Comparison of ENCODE assay signal across 9 mouse cellular contexts in the genomic region with DNA sequence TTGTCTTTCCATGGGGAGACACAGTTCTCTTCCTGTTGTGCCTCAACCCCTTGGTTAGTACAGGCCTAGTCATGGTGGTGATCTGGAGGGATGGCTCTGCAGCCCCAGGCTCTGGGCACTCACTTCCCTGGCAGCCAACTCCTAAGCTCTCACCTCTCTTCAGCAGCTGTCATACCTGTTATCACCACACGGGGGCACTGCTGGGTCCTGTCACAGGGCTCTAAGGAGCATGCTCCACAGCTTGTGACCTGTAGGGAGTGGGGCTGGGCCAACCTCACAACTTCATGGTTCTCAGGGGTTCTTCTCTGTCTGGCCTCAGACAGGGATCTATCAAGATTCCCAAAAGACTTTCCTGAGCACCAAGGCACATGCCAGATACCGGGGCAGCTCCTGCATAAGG. TPM values are rescaled to one million over a fixed set of nuclear protein-coding genes. Genes with fewer than 3 reads are reported as not detected.
DNase-seq lines count a peak whose midpoint lies in the region; ATAC-seq lines count a peak whose summit lies in the region.
"Had no signal": no experiment of that assay in that cellular context is flagged by ENCODE, and none has a peak within 500 bp of the region (broad histone marks: within the 10 kb centered on the region; RNA-seq: fewer than 3 reads in every experiment).

No protein-coding gene starts in this region.

- no peaks in the 10 kb centered on the region for H3K27me3 ChIP-seq in intestine, embryonic 14.5 days (replicated peaks; ENCODE audit: control insufficient read depth, insufficient read depth, low read length)
- no peaks in the 10 kb centered on the region for H3K27me3 ChIP-seq in intestine, embryonic 16.5 days (replicated peaks; ENCODE audit: control insufficient read depth, insufficient read depth, low read length)
- no peaks in the 10 kb centered on the region for H3K27me3 ChIP-seq in embryonic facial prominence, embryonic 14.5 days (replicated peaks; ENCODE audit: control insufficient read depth, insufficient read depth, low read length)

- no peaks in the 10 kb centered on the region for H3K9me3 ChIP-seq in intestine, embryonic 14.5 days (ENCODE audit: control insufficient read depth, low read length)
- H3K9me3 ChIP-seq in intestine, embryonic 16.5 days (ENCODE audit: control insufficient read depth, low read length), result no peaks in the 10 kb centered on the region
- H3K9me3 ChIP-seq in embryonic facial prominence, embryonic 14.5 days (ENCODE audit: control insufficient read depth, low read length), result no peaks in the 10 kb centered on the region

- H3K4me2 ChIP-seq in intestine, embryonic 14.5 days (ENCODE audit: low read length), result no peak overlapping the region
- no peak overlapping the region for H3K4me2 ChIP-seq in intestine, embryonic 16.5 days (ENCODE audit: low read depth, low read length)
- no peak overlapping the region for H3K4me2 ChIP-seq in embryonic facial prominence, embryonic 14.5 days (ENCODE audit: low read depth, low read length)

- intact Hi-C loops in left cerebral cortex, postnatal 4 days (cut with DNase I), result loop anchor here (5.0 kb wide), 1 partner anchor 70 kb away; no protein-coding TSS in a partner anchor

- no peak overlapping the region for H3K27ac ChIP-seq in intestine, embryonic 14.5 days (ENCODE audit: low read depth)
- H3K27ac ChIP-seq in intestine, embryonic 16.5 days (ENCODE audit: low read length), result no peak overlapping the region
- no peak overlapping the region for H3K27ac ChIP-seq in embryonic facial prominence, embryonic 14.5 days (replicated peaks; ENCODE audit: low read depth, low read length)

- DNase-seq in intestine, embryonic 14.5 days (ENCODE audit: low spot score), result peak; percentile 95
- DNase-seq in adrenal gland, postnatal 25 days, result peak; percentile 85
- DNase-seq in embryonic facial prominence, embryonic 14.5 days (ENCODE audit: low spot score), result peak; percentile 79
- DNase-seq in hindlimb bud, embryonic 11.5 days (ENCODE audit: extremely low spot score, low read depth, low spot score), result peak; percentile 68
- peak; percentile 88 for DNase-seq in left cerebral cortex, postnatal 4 days
- DNase-seq in ovary, postnatal 10 days (ENCODE audit: low spot score), result peak; percentile 71
- DNase-seq in thymus, postnatal 14 days, result peak; percentile 83

- H3K36me3 ChIP-seq in intestine, embryonic 14.5 days (ENCODE audit: control insufficient read depth, insufficient read depth, low read length), result peaks cover 11% of the 10 kb centered on the region; the same call in 1 of the 2 replicates
- 0 out of 2 replicates have a peak, but pooled peaks cover 4% of the 10 kb centered on the region for H3K36me3 ChIP-seq in intestine, embryonic 16.5 days (ENCODE audit: control insufficient read depth, insufficient read depth, low read length)
- 0 out of 2 replicates have a peak, but pooled peaks cover 9% of the 10 kb centered on the region for H3K36me3 ChIP-seq in embryonic facial prominence, embryonic 14.5 days (ENCODE audit: control insufficient read depth, insufficient read depth, low read length)

- no peak for ATAC-seq in intestine, embryonic 14.5 days (replicated peaks; ENCODE audit: low FRiP score, low TSS enrichment, low read depth)
- ATAC-seq in intestine, embryonic 16.5 days, result no peak
- no peak for ATAC-seq in embryonic facial prominence, embryonic 14.5 days (ENCODE audit: low read depth)

- no peak overlapping the region for H3K9ac ChIP-seq in intestine, embryonic 14.5 days (ENCODE audit: low read length)
- no peak overlapping the region for H3K9ac ChIP-seq in intestine, embryonic 16.5 days (ENCODE audit: low read depth, low read length)
- H3K9ac ChIP-seq in embryonic facial prominence, embryonic 14.5 days (ENCODE audit: low read depth, low read length), result no peak overlapping the region

- peaks cover 8% of the 10 kb centered on the region for H3K4me1 ChIP-seq in intestine, embryonic 14.5 days (replicated peaks; ENCODE audit: control insufficient read depth, insufficient read depth, low read length)
- peaks cover 14% of the 10 kb centered on the region for H3K4me1 ChIP-seq in intestine, embryonic 16.5 days (ENCODE audit: control insufficient read depth, insufficient read depth, low read length)
- H3K4me1 ChIP-seq in embryonic facial prominence, embryonic 14.5 days (ENCODE audit: control insufficient read depth, insufficient read depth, low read length), result peaks cover 6% of the 10 kb centered on the region; the same call in 1 of the 2 replicates

- WGBS in intestine, embryonic 14.5 days, result 16% methylated on average over 2 of the region's 2 CpGs
- WGBS in intestine, embryonic 16.5 days, result 18% methylated on average over 2 of the region's 2 CpGs
- 20% methylated on average over 2 of the region's 2 CpGs for WGBS in embryonic facial prominence, embryonic 14.5 days

- H3K4me3 ChIP-seq in intestine, embryonic 14.5 days (ENCODE audit: low read depth, low read length), result no peak overlapping the region
- no peak overlapping the region for H3K4me3 ChIP-seq in intestine, embryonic 16.5 days (ENCODE audit: low read length)
- H3K4me3 ChIP-seq in embryonic facial prominence, embryonic 14.5 days (ENCODE audit: low read depth, low read length), result no peak overlapping the region
- H3K4me3 ChIP-seq: erythroblast, embryonic 14.5 days had no signal

RNA-seq across cellular contexts. Expression of a gene that starts 3.8 kb away (rescaled TPM):
- 0.08 TPM in 1 of 2 replicates, not detected in the other for polyA plus RNA-seq in intestine, embryonic 14.5 days (2014; fragmentation: Nextera tagmentation; extraction: Ambion mirVana)
- 0.05 TPM in 2 replicates for polyA plus RNA-seq in intestine, embryonic 16.5 days (2015; fragmentation: Nextera tagmentation; extraction: Ambion mirVana)
- total RNA-seq in adrenal gland, postnatal 25 days (2021), result not detected in 2 replicates
- 2.0 TPM in 2 replicates for polyA plus RNA-seq in embryonic facial prominence, embryonic 14.5 days (2014; fragmentation: Nextera tagmentation; extraction: Ambion mirVana)
- not detected for total RNA-seq in left cerebral cortex, postnatal 4 days (2021)
- polyA plus RNA-seq: erythroblast, embryonic 14.5 days had no signal

RNA-seq across cellular contexts. Expression of a gene that starts 4.6 kb away (rescaled TPM):
- polyA plus RNA-seq in intestine, embryonic 14.5 days (2014; fragmentation: Nextera tagmentation; extraction: Ambion mirVana), result 23.7 and 24.6 TPM in 2 replicates
- 15.8 and 19.4 TPM in 2 replicates for polyA plus RNA-seq in intestine, embryonic 16.5 days (2015; fragmentation: Nextera tagmentation; extraction: Ambion mirVana)
- total RNA-seq in adrenal gland, postnatal 25 days (2021), result 14.1 and 14.6 TPM in 2 replicates
- 19.5 and 23.1 TPM in 2 replicates for polyA plus RNA-seq in embryonic facial prominence, embryonic 14.5 days (2014; fragmentation: Nextera tagmentation; extraction: Ambion mirVana)
- total RNA-seq in left cerebral cortex, postnatal 4 days (2021), result 10 to 100 TPM; 21.1 to 25.4 TPM

RNA-seq across cellular contexts. Expression of a gene that starts 4.9 kb away (rescaled TPM):
- polyA plus RNA-seq in intestine, embryonic 14.5 days (2014; fragmentation: Nextera tagmentation; extraction: Ambion mirVana), result 22.2 and 23.0 TPM in 2 replicates
- polyA plus RNA-seq in intestine, embryonic 16.5 days (2015; fragmentation: Nextera tagmentation; extraction: Ambion mirVana), result 20.6 and 22.7 TPM in 2 replicates
- total RNA-seq in adrenal gland, postnatal 25 days (2021), result 6.3 and 7.8 TPM in 2 replicates
- 12.9 and 15.7 TPM in 2 replicates for polyA plus RNA-seq in embryonic facial prominence, embryonic 14.5 days (2014; fragmentation: Nextera tagmentation; extraction: Ambion mirVana)
- total RNA-seq in left cerebral cortex, postnatal 4 days (2021), result 1 to 10 TPM; 4.3 to 5.8 TPM

RNA-seq across cellular contexts. Expression of a gene that starts 15.1 kb away (rescaled TPM):
- polyA plus RNA-seq in intestine, embryonic 14.5 days (2014; fragmentation: Nextera tagmentation; extraction: Ambion mirVana), result 2.4 and 2.7 TPM in 2 replicates
- 1.9 TPM in 2 replicates for polyA plus RNA-seq in intestine, embryonic 16.5 days (2015; fragmentation: Nextera tagmentation; extraction: Ambion mirVana)
- not detected in 2 replicates for total RNA-seq in adrenal gland, postnatal 25 days (2021)
- polyA plus RNA-seq in embryonic facial prominence, embryonic 14.5 days (2014; fragmentation: Nextera tagmentation; extraction: Ambion mirVana), result 14.6 and 28.5 TPM in 2 replicates
- 10 to 100 TPM in 1 of 2 experiments, 1 to 10 TPM in 1; 9.9 to 16.3 TPM for total RNA-seq in left cerebral cortex, postnatal 4 days (2021)
- polyA plus RNA-seq: erythroblast, embryonic 14.5 days had no signal

RNA-seq across cellular contexts. Expression of a gene that starts 22.1 kb away (rescaled TPM):
- polyA plus RNA-seq in intestine, embryonic 14.5 days (2014; fragmentation: Nextera tagmentation; extraction: Ambion mirVana), result 10.5 and 12.9 TPM in 2 replicates
- polyA plus RNA-seq in intestine, embryonic 16.5 days (2015; fragmentation: Nextera tagmentation; extraction: Ambion mirVana), result 27.7 and 33.3 TPM in 2 replicates
- 2.2 and 3.7 TPM in 2 replicates for total RNA-seq in adrenal gland, postnatal 25 days (2021)
- 1.7 and 9.4 TPM in 2 replicates for polyA plus RNA-seq in embryonic facial prominence, embryonic 14.5 days (2014; fragmentation: Nextera tagmentation; extraction: Ambion mirVana)
- 1 to 10 TPM; 3.0 to 3.9 TPM for total RNA-seq in left cerebral cortex, postnatal 4 days (2021)
- polyA plus RNA-seq: erythroblast, embryonic 14.5 days had no signal
